Mouse (Mus musculus) ovary, adult 18-20 months (tissue): Measurements from ENCODE around the gene Fgfr2.
A peak's percentile ranks its signal among the peaks of the same experiment; 100 is the strongest.

Experiments
- DNase-seq: peaks from one replicate; pipeline ENCODE4 v3.0.0; 2022; ENCODE audit warnings: low spot score, mixed read lengths

Fgfr2 gene

DNA sequence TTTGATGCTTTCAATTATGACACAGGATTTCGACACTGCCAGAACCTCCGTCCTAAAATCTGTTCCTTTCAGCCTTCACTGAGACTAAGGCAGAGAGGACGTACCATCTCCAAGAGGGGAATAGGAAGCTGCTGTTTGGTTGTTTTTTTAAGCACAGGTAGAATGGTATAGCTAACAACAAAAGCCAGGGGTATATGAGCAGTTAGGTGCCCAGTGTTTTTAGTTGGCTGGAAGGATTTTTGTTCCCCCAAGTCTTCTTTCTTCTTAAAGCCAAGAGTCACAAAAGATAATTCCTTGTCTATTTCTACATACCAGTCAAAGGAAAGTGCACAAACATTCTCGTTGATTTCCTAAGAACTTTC is 2859.9 kb downstream of the Fgfr2 start:
- DNase-seq = no peak

DNA sequence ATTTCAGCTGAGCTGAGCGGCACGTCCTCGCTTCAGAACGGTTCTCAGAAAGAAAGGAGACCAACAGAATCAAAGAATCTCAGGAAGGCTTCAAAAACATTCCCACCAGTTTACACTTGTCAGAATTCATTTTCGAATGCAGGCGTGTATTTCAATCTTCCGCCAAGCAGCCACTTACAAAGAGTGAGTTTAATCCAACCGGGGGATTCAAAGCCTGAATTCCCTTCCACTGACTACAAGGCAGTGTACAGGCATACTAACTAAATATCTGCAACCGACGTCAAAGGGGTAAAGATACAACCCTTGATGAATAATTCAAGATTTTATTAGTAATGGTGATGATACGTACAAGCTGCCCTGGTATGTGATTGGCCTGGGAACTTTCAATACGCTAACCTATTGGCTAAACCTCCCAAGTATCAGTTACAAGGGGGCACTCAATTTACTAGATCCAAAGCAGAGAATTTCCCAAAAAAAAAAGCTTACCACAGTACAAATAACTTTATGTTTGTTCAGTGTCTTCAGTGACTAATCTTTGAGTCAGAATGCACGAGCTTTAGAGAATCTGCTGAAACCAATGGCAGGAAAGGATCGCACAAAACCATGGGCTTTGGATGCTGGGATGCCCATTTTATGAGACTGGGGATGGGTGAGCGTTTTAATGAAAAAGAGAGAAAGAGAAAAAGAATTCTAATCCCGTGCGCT is 2860.5 kb downstream of the Fgfr2 start:
- no peak for DNase-seq

DNA sequence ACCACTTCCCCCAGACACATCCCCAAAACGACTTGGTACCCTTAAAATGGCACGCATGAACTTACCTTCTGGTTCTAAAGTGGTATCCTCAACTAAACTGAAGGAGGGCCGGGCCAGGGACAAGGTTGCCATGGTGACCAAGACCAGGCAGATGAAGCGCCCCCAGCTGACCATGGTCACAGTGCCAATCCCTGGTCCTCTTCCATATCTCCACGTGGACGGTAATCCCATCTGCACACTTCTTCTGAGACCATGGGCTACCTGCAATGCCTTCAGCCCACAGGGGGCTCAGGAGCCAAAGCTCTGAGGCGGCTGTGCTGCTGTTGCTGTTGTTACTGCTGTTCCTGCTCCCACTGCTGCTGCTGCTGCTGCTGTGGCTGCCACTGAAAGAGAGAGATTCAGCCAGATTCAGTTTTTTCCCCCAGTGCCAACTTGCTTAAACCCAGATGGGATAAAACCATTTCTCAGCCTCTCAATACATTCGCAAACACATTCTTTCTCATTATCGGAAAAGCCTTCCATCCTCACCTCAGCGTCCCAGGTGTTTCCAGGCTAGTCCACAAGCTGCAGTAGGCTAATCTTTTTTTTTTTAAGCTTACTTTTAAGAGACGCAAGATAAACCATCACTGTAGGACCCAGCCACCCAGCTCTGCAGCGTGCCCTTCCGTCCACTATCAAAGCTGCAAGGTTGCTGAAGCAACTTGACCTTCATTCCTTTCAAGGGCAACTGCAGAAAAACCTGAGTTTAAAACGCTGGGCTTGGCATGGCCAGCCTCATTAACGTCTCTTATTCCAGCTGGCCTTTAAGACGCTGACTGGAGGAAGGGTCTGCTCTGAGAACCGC is 2861.2 kb downstream of the Fgfr2 start:
- DNase-seq = peak; percentile 32

DNA sequence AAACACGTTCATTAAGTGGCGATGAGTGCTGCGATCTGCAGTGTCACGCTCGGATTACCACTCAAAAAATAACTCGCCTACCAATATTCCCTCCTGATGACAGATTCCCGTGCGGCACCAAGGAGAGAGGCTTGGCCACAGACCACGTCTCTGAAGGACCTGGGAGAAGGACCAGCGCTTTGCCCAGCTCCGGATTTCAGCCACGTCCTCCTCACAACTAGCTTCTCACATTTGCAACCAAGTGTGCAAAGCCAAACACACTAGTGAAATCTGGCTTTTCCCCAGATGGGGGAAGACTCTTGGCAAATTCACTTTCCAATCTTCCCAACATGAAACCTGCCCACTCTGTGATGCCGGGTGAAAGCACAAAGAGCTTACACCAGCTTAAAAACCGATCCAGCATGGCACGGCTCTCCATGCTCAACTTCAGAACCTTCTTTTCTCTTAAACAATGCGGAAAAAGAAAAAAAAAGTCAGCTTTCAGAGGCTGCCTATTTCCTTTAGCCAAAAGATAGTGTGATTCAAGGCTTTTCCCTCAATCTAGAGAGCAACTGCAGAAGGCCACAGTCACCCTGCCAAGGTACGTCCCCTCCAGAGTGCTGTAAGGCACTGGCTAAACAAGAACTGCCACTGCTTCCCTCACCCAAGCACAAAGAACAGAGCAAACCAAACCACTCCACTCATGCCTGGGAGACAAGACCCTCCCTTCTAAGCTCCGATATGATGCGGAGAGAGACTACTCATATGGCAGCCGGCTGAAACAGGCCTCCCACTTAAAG is 2862.1 kb downstream of the Fgfr2 start:
- peak; percentile 48 for DNase-seq

DNA sequence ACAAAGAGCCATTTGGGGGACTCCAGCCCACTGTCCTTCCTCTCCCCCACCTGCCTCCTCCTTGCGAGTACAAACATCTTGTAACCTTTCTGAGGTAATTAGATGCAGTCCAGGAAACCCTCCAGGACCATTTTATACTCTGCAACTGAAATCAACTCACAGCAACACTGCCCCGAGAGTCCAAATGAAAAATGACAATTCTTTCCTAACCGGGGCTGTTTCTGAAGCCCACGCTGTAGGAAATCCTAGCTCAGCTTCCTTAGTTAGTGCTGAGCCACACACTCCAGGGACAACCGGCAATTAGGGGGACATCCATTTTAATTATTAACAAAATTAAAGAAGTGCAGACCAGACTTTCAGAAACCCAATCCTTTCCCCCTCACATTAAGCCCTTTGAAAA is 2863.1 kb downstream of the Fgfr2 start:
- DNase-seq = no peak

DNA sequence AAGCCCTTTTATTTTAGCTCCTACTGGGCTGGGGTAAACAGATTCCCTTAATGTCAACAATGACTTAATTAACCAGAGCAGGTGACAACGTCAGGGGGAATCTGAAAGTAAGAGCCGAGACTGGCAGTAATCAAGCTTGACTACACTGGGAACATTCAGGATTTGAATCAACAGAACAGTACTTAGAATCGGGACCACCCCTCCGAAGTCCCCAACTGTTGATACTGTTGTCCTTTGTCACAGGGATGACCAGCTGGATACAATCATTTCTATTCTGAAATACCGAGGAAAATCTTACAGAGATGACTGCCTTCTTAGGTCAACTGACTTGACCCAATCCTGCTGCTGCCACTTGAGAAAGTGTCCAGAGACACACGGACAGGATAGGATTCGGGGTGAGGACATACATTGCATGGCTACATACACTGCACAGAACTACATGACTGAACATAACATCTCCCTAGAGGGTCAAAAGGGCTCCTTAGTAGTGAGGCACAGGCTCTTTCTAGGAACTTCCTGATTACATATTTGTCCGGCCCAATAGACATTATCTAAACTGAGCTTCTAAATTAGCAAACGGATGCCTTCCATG is 2864.3 kb downstream of the Fgfr2 start:
- no peak for DNase-seq

DNA sequence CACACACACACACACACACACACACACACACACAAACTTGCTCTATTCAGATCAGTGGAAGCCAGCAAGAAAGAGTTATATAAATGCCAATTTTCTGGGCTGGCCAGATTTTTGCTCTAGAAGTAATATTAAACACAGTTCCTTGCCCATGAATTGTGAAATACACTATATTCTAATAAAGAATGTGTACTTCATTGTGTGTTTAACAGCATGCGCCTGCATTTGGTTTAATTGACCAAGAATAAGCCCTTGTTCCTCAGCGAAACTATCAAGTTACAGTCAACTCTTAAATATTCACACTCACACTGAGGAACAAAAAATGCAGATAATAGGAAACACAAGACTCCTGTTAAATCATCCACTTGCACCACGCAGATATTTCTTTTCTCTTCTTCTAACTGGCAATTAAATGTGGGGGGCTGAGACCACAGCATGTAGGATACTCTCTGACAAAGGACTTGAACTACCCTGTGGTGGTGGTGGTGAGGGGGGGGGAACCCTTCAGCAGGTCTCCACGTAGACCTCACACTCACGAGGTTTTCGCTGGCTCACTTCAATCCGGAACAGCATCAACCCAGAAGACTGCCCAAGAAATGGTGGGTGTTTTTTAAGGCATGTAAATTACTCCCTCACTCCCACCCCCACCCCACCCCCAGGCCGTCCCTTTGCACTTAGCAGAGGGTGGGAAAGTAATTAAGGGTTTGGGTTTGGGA is 2865.0 kb downstream of the Fgfr2 start:
- DNase-seq = no peak

DNA sequence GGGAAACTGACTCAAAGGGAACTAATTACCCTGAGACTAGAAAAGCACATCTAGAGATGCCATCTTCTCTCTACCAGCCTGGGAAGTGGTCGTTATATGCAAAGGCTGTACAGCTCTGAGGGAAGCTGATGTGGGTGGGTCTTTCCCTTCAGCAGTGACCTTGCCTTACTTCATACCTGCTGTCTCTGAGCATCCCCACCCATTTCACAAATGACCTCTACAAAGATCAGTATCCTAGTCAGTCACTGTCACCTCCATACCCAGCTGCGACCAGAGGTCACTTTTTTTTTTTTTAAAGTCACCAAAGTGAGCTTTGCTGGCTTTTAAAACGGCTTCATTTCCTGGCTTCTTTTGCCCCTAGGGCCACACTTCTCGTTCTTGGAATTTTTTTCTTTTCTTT is 2869.9 kb downstream of the Fgfr2 start:
- no peak for DNase-seq

DNA sequence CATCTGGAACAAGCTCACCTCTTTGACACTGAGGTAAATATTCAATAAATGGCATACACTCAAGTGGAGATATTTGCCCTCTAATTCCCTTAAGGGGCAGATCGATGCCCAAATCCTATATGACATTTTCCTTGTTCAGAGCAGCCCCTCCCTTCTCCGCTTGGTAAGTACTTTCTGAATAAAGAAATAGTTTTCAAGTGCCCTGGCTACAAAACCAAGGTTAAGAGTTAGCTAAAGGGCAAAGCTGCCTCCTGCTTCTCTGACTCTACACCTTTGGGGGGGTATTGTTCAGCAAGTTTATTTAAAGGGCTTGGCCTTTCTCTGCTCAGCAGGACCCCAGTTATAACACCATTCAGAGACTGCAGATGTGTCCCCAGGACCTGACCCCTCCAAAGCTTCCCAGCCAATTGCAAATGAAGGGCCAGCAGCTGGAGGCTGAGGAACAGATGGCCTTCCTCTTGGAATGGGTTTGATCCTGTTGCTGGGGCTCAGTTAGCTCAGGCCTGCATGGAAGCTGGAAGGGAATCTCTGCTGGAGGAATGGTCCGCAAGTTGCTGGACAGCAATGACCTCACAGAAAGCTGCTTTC is 2871.1 kb downstream of the Fgfr2 start:
- DNase-seq = no peak

DNA sequence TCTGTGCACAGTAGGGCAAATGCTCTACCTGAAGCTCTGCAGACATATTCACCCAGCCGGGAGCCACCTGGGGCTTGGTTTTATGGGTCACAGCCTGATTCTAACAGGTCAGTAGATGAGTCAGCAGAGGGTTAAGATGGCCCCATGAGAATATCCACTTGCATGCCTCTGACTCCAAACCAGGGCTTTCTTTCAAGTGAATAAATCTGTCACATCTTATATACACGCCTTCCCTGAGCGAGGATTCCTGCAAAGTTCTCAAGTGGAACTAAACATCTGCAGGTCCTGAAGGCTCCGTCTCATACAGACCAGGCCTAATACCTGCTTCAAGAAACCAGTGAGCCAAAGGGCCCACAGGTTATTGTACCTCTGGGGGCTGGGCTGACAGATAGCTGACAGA is 2872.2 kb downstream of the Fgfr2 start:
- no peak for DNase-seq

DNA sequence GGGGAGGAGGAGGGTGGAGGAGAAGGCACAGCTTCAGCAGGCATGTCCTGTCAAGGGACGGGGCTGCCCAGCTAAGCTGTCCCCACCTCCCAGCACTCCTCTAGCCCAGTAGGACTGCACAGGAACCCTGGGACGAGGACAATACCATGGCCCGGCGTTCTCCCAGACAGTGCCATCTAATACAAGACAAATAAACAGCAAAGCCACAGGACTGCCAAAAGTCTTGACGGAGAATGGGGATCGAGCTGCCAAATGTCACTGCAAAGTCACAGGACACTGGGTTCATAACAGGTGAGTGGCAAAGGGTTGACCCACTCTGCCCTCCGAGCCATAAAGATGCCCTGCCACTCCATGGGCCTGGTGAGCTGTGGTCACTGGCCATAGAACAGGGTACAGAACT is 2874.7 kb downstream of the Fgfr2 start:
- no peak for DNase-seq

DNA sequence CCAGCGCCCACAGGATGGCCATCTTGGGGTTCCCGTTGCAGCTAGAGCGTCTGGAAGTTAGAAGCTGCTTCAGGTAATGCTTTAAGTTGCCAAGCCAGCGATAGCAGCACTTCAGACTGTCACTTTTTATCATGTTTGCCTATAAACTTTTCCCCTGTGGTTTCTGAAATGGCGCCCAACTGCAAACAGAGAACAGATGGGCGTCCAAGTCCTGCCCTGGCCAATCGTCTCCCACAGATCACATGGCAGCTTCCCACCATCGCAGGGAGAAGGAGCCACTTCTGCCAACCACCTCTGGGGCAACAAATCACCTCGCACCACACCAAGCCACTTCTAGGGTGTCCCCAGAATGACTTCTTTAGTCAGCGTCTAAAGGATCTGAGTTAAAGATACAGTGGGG is 2875.3 kb downstream of the Fgfr2 start:
- DNase-seq = no peak

DNA sequence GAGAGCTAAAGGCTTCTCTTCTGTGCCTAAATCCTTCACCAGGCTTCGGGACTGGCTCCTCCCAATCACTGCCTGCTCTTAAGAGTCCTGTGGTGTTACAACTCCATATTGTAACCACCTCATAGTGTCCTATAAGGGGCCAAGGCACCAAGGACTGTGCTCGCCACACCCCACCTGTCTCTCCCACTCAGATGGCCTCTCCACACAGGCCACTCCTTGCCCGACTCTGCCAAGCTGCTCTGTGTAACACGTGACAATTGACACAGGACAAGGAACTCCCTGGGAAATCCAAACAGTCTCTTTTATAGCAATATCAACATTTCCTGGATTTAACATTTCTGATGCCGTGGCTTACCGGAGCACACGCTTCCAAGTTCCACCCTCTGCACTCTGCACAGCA is 2876.7 kb downstream of the Fgfr2 start:
- DNase-seq = no peak

DNA sequence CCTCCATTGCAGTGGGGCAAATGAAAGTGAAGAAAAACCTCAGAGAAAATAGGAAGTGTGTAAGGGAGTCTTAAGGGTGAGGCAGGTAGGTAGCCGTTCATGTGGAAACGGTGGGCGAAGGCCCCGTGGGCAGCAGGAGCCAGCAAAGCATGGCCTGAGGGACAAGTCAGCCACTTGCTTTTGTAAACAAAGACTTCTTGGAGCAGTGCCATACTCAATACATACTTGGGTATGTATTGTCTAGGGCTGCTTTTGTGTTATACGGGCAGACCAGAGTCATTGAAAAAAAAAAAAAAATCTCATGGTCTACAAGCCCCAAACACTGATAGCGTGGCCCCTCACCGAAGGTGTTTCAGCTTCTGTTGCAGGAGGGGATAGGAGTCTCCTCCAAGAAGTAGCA is 2878.6 kb downstream of the Fgfr2 start:
- no peak for DNase-seq

DNA sequence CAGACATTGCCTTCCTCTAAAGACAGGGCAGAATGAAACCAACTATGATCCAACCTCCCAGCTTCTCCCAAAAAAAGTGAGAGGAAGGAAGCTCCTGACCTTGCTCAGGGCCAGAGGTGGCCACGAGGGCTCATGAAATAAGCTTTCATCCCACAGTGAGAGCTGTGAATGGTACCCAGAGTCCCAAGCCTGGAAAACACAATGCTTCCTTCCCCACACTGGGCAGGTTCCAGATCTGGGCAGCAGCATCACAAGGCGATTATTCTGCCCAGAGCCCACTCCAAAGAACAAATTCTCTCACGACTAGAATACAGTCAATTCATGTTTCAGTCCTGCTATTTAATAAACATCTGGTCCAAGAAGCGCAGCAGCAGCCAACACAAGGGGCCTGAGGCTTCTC is 2879.3 kb downstream of the Fgfr2 start:
- DNase-seq = no peak

DNA sequence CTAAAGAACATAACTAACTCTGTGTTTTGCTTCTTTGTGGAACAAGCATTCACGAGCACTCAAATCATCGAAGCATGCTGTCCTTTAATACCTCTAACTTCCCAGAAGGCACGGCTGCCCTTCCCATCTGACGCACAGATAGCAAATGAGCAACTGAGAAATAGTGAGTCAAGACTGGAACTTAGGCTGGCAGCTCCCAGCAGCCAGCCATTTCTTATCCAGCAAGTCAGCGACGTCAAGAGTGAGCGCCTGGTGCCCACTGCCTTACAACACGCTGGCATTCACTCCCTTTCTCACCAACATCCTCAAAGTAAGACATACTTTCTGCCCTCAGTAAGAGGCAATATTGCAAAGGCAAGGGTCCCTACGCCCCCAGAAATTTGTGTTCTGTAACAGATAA is 2883.0 kb downstream of the Fgfr2 start:
- no peak for DNase-seq

DNA sequence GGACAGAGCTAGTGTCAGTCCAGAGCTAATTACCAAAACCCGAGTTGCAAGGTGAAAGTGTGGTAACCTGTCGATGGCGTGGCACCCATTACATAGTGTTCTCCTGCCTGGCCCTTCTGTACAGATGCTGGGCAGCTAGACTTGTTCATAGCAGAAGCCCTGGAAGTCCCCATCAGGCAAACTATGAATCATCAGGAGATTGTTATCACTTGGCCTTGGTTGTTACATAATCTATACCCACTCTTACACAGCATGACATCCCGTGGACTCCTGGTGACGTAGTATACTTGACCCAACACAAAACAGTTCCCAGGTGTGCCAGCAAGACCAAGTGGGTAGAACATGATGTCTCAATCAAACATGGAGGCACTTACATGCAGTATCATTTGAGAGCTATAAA is 2885.9 kb downstream of the Fgfr2 start:
- DNase-seq = no peak

DNA sequence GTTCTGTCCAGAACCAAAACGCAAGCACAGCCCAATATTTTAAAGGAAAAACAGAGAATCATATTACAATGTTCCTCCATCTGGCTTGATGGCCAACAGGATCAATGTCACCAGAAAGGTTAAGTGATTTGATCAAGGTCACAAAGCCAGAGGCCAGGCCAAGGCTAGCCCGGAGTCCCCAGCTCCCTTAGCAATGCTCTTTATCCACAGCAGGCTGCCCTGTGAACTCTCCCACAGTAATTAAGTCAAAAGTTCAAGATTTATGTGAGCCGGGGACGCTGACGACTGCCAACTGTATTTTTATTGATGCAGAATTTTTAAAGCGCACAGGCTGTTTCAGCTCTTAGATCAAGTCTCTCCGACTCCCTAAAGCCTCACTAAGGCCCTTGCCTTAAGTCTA is 2889.4 kb downstream of the Fgfr2 start:
- DNase-seq = no peak

DNA sequence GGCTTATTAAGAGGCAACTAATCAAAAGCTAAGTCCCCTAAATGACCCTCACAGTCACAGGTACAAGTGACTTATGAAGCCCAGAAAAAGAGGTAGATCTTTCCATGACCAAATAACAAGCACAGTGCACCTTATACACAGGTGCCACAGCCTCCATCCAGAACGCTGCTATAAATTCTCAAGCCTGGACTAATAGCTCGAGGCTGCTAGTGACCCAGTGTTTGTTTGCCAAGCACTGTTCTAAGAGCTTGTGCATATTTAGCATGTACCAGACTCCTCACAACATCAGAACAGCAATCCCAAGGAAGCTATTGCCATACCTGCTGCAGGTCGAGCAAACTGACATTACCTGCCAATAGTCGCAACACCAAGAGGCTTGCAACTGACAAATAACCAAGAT is 2893.1 kb downstream of the Fgfr2 start:
- no peak for DNase-seq

DNA sequence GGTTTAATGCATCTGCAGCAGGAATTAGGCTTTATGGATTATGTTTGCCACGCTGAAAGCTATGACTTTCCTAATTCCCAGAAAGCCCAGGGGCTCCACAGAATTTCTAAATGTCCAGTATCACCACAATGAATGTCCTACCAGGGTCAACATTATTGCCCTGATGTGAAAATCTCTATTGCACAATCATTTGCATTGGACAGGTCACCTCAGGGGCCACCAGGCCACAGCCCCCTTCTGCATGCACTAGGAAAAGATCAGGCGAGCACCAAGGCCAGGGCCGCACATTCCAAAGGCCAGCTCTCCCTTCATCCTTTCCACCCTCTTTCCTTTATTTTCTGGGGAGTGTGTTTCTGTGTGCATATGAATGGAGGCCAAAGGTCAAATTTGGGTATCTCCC is 2897.9 kb downstream of the Fgfr2 start:
- DNase-seq = no peak

DNA sequence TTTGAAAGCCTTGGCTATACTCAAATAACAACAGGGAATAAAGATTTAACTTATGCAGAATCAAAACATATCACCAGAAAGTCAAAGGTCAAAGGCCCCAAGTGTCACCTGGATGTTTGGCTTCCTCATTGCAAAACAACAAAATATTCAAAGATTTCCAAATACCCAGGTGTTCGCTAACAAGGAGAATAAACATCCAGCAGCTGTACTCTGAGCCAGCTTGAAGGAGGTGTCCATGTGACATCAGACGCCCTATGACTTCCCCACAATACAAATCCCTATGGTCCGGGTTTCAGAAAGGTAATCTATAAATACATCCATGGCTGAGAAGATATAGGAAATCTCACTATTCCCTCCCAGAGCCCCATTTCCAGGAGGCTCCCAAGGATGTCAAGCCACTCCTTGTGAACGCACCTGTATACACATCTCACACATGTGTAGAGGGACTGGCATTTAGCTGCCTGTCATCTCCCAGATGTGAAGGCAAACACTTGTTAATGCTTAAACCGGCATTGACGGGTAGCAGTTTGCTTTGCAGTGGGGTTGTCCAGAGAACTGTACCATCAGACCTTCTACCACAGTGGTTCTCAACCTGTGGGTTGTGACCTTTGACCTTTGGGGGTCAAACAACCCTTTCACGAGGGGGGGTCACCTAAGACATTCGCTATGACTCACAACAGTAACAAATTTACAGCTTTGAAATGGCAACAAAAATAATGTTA is 2900.4 kb downstream of the Fgfr2 start:
- no peak for DNase-seq
